Mouse (Mus musculus) ovary, postnatal 14 days (tissue): ENCODE results near the gene Mrpl14.
A peak's percentile ranks its signal among the peaks of the same experiment; 100 is the strongest.

Experiments used
- DNase-seq: peaks from one replicate; pipeline ENCODE4 v3.0.0; 2022; ENCODE audit warnings: low spot score

Mrpl14 gene

GRCm38 (mm10) chr17:45689120-45689519, 3.0 kb downstream of the Mrpl14 start:
- DNase-seq = no peak

GRCm38 (mm10) chr17:45690044-45690443, 3.9 kb downstream of the Mrpl14 start:
- no peak for DNase-seq

GRCm38 (mm10) chr17:45692159-45692558, 6.0 kb downstream of the Mrpl14 start:
- no peak for DNase-seq

- DNase-seq = no peak
These were observed 7.9 kb downstream of the Mrpl14 start for GRCm38 (mm10) chr17:45693812-45694565.

- DNase-seq = no peak
These were observed 9.4 kb downstream of the Mrpl14 start for GRCm38 (mm10) chr17:45695227-45696120.

GRCm38 (mm10) chr17:45696981-45697380, 10.9 kb downstream of the Mrpl14 start:
- DNase-seq = no peak

GRCm38 (mm10) chr17:45698368-45698767, 12.2 kb downstream of the Mrpl14 start:
- no peak for DNase-seq

GRCm38 (mm10) chr17:45699039-45699740, 13.1 kb downstream of the Mrpl14 start:
- DNase-seq = no peak

- no peak for DNase-seq
These were observed 14.5 kb downstream of the Mrpl14 start for GRCm38 (mm10) chr17:45700496-45701235.

GRCm38 (mm10) chr17:45701236-45701591, 15.1 kb downstream of the Mrpl14 start:
- DNase-seq = no peak

- no peak for DNase-seq
These were observed 16.1 kb downstream of the Mrpl14 start for GRCm38 (mm10) chr17:45702254-45702653.

- no peak for DNase-seq
These were observed 17.1 kb downstream of the Mrpl14 start for GRCm38 (mm10) chr17:45703187-45703586.

- DNase-seq = no peak
These were observed 20.7 kb downstream of the Mrpl14 start for GRCm38 (mm10) chr17:45706796-45707195.

- no peak for DNase-seq
These were observed 21.3 kb downstream of the Mrpl14 start for GRCm38 (mm10) chr17:45707376-45707775.

GRCm38 (mm10) chr17:45708179-45708578, 22.1 kb downstream of the Mrpl14 start:
- no peak for DNase-seq

- no peak for DNase-seq
These were observed 23.7 kb downstream of the Mrpl14 start for GRCm38 (mm10) chr17:45709829-45710228.

- no peak for DNase-seq
These were observed 24.3 kb downstream of the Mrpl14 start for GRCm38 (mm10) chr17:45710407-45710806.

- DNase-seq = no peak
These were observed 25.4 kb downstream of the Mrpl14 start for GRCm38 (mm10) chr17:45711525-45711924.

GRCm38 (mm10) chr17:45718323-45718722, 32.2 kb downstream of the Mrpl14 start:
- DNase-seq = peak; percentile 67

- peak; percentile 80 for DNase-seq
These were observed 37.8 kb downstream of the Mrpl14 start for GRCm38 (mm10) chr17:45723732-45724573.

- no peak for DNase-seq
These were observed 38.4 kb downstream of the Mrpl14 start for GRCm38 (mm10) chr17:45724574-45724921.
